8 mouse cellular contexts compared by ENCODE assay signal in genomic region chrX:42067791-42068200, GRCm38 (mm10). TPM values are rescaled to one million over a fixed set of nuclear protein-coding genes. Genes with fewer than 3 reads are reported as not detected.
DNase-seq lines count a peak whose midpoint lies in the region; ATAC-seq lines count a peak whose summit lies in the region.

No protein-coding gene starts in this region.

- peak overlapping the region; percentile 49 for H3K4me3 ChIP-seq in intestine, embryonic 16.5 days (ENCODE audit: low read length)
- H3K4me3 ChIP-seq in limb, embryonic 11.5 days (ENCODE audit: low read depth, low read length) = peak overlapping the region; percentile 37
- H3K4me3 ChIP-seq in midbrain, embryonic 13.5 days (replicated peaks) = peak overlapping the region; percentile 47

- H3K4me1 ChIP-seq in intestine, embryonic 16.5 days (ENCODE audit: control insufficient read depth, insufficient read depth, low read length) = 0 out of 2 replicates have a peak, but pooled peaks cover 4% of the 10 kb centered on the region
- H3K4me1 ChIP-seq in limb, embryonic 11.5 days (ENCODE audit: control insufficient read depth, insufficient read depth, low read length) = no peaks in the 10 kb centered on the region
- peaks cover 9% of the 10 kb centered on the region for H3K4me1 ChIP-seq in midbrain, embryonic 13.5 days (replicated peaks)

- peak overlapping the region; percentile 67 for H3K9ac ChIP-seq in intestine, embryonic 16.5 days (ENCODE audit: low read depth, low read length)
- H3K9ac ChIP-seq in limb, embryonic 11.5 days (ENCODE audit: low read length) = peak overlapping the region; percentile 60
- peak overlapping the region; percentile 67 for H3K9ac ChIP-seq in midbrain, embryonic 13.5 days (replicated peaks)

- ATAC-seq in intestine, embryonic 16.5 days = peak; percentile 81
- ATAC-seq in limb, embryonic 11.5 days (ENCODE audit: insufficient number of reproducible peaks, low FRiP score, low TSS enrichment, low read depth) = peak; percentile 86
- ATAC-seq in midbrain, embryonic 13.5 days = peak; percentile 88

- peak; percentile 82 to 83 for DNase-seq in heart, adult 18-20 months
- DNase-seq in heart, adult 11 months = no peak
- peak; percentile 78 for DNase-seq in embryo, embryonic 10.5 days (ENCODE audit: low spot score)
- peak; percentile 67 to 70 for DNase-seq in gastrocnemius, postnatal 36 days
- DNase-seq in limb, embryonic 11.5 days (ENCODE audit: low spot score) = peak; percentile 78
- DNase-seq in spleen, postnatal 36 days (ENCODE audit: low spot score in 2 of 2) = peak; percentile 75

- intact Hi-C loops in gastrocnemius, postnatal 36 days (cut with DNase I) = loop anchor here (5.0 kb wide), 1 partner anchor 80 kb away; the partner anchor contains the start of gene Stag2

- WGBS in intestine, embryonic 16.5 days = 25% methylated on average over 18 of the region's 27 CpGs
- 29% methylated on average over 20 of the region's 27 CpGs for WGBS in limb, embryonic 11.5 days
- 17% methylated on average over 24 of the region's 27 CpGs for WGBS in midbrain, embryonic 13.5 days

- H3K36me3 ChIP-seq in intestine, embryonic 16.5 days (ENCODE audit: control insufficient read depth, insufficient read depth, low read length) = no peaks in the 10 kb centered on the region
- no peaks in the 10 kb centered on the region for H3K36me3 ChIP-seq in limb, embryonic 11.5 days (ENCODE audit: control insufficient read depth, insufficient read depth, low read length)
- no peaks in the 10 kb centered on the region for H3K36me3 ChIP-seq in midbrain, embryonic 13.5 days

- H3K27me3 ChIP-seq in intestine, embryonic 16.5 days (replicated peaks; ENCODE audit: control insufficient read depth, insufficient read depth, low read length) = no peaks in the 10 kb centered on the region
- no peaks in the 10 kb centered on the region for H3K27me3 ChIP-seq in limb, embryonic 11.5 days (ENCODE audit: control insufficient read depth, insufficient read depth, low read length)
- no peaks in the 10 kb centered on the region for H3K27me3 ChIP-seq in midbrain, embryonic 13.5 days

- no peaks in the 10 kb centered on the region for H3K9me3 ChIP-seq in intestine, embryonic 16.5 days (ENCODE audit: control insufficient read depth, low read length)
- H3K9me3 ChIP-seq in limb, embryonic 11.5 days (ENCODE audit: control insufficient read depth, low read length) = no peaks in the 10 kb centered on the region
- H3K9me3 ChIP-seq in midbrain, embryonic 13.5 days = no peaks in the 10 kb centered on the region

- H3K4me2 ChIP-seq in intestine, embryonic 16.5 days (ENCODE audit: low read depth, low read length) = peak overlapping the region; percentile 28
- peak overlapping the region; percentile 15; the same call in 1 of the 2 replicates for H3K4me2 ChIP-seq in limb, embryonic 11.5 days (ENCODE audit: low read depth, severe bottlenecking)
- peak overlapping the region; percentile 52 for H3K4me2 ChIP-seq in midbrain, embryonic 13.5 days (replicated peaks)

- peak overlapping the region; percentile 95 for H3K27ac ChIP-seq in intestine, embryonic 16.5 days (ENCODE audit: low read length)
- peak overlapping the region; percentile 86 for H3K27ac ChIP-seq in limb, embryonic 11.5 days (replicated peaks; ENCODE audit: low read depth, low read length)
- peak overlapping the region; percentile 91 for H3K27ac ChIP-seq in midbrain, embryonic 13.5 days

RNA-seq across cellular contexts. Expression of gene Xiap, which starts 8.3 kb away (rescaled TPM):
- total RNA-seq in heart, adult 18-20 months (2021) = 10 to 100 TPM; 26.6 to 28.5 TPM
- total RNA-seq in gastrocnemius, postnatal 36 days (2021) = 10 to 100 TPM; 17.2 to 17.6 TPM
- polyA plus RNA-seq in intestine, embryonic 16.5 days (2015; fragmentation: Nextera tagmentation; extraction: Ambion mirVana) = 10.5 and 10.8 TPM in 2 replicates
- 14.9 and 15.8 TPM in 2 replicates for polyA plus RNA-seq in limb, embryonic 11.5 days (2014; fragmentation: Nextera tagmentation; extraction: Ambion mirVana)
- polyA plus RNA-seq in midbrain, embryonic 13.5 days (2015; fragmentation: Nextera tagmentation; extraction: Ambion mirVana) = 10.4 and 11.9 TPM in 2 replicates
